Mouse (Mus musculus) heart, postnatal 0 days (tissue): Measurements from ENCODE around the gene Chrna5. TPM values are rescaled to one million over a fixed set of nuclear protein-coding genes. Genes with fewer than 3 reads are reported as not detected.

Source experiments
- ATAC-seq: fragments of 200-750 bp; cut with Nextera tagmentation; 2 replicates; pipeline ENCODE4 v1.8.0; 2017; ENCODE audit warnings: low read depth, moderate number of reproducible peaks, moderate library complexity; ENCODE audit not compliant: insufficient read depth
- DNase-seq: peaks from one replicate; pipeline ENCODE4 v3.0.0-alpha.2; 2016; ENCODE audit warnings: low spot score
- H3K27ac ChIP-seq: fragments of 300-500 bp; sonication (generic); 2 replicates; pipeline ENCODE4 v1.5.1; 2014; ENCODE audit warnings: low read depth, mild to moderate bottlenecking
- H3K27me3 ChIP-seq: fragments of 300-500 bp; sonication (generic); 2 replicates; pipeline ENCODE4 v1.6.1; 2014; ENCODE audit warnings: low read length, mixed read lengths; ENCODE audit not compliant: control insufficient read depth, insufficient read depth
- H3K36me3 ChIP-seq: fragments of 300-500 bp; sonication (generic); replicated peaks from 2 replicates; pipeline ENCODE4 v1.6.1; 2014; ENCODE audit warnings: low read length, mixed read lengths; ENCODE audit not compliant: control insufficient read depth, insufficient read depth
- H3K4me1 ChIP-seq: fragments of 300-500 bp; sonication (generic); 2 replicates; pipeline ENCODE4 v1.6.1; 2014; ENCODE audit warnings: antibody characterized with exemption; ENCODE audit not compliant: control insufficient read depth, insufficient read depth
- H3K4me2 ChIP-seq: fragments of 300-500 bp; sonication (generic); 2 replicates; pipeline ENCODE4 v1.6.1; 2014; ENCODE audit warnings: low read depth, mild to moderate bottlenecking, low read length, moderate library complexity
- H3K4me3 ChIP-seq: fragments of 300-500 bp; sonication (generic); 2 replicates; pipeline ENCODE4 v1.5.1; 2014; ENCODE audit warnings: low read depth, low read length
- H3K9ac ChIP-seq: fragments of 300-500 bp; sonication (generic); replicated peaks from 2 replicates; pipeline ENCODE4 v1.6.1; 2014; ENCODE audit warnings: low read depth, low read length, mixed read lengths
- H3K9me3 ChIP-seq: fragments of 300-500 bp; sonication (generic); replicated peaks from 2 replicates; pipeline ENCODE4 v1.6.1; 2016; ENCODE audit warnings: low read length; ENCODE audit not compliant: control insufficient read depth
- CTCF ChIP-seq: IDR thresholded peaks from 2 replicates; pipeline ENCODE4 v1.5.1; 2016; ENCODE audit warnings: antibody characterized with exemption, control low read depth, low read depth
- EP300 ChIP-seq: IDR thresholded peaks from 2 replicates; pipeline ENCODE4 v1.6.1; 2016; ENCODE audit warnings: antibody characterized with exemption, low read depth
- WGBS: fragments of 180-500 bp; shearing (Covaris S2); extraction: QIAGEN DNeasy Blood & Tissue Kit; methylation state at CpG from one replicate; pipeline ENCODE4 v1.1.7; 2014; 5-methylcytosine and 5-hydroxymethylcytosine counted together
- polyA plus RNA-seq: library from polyadenylated mRNA; unstranded; fragments of >200 nt; fragmentation: Nextera tagmentation; extraction: Ambion mirVana; gene quantifications from 2 replicates; pipeline ENCODE4 v1.2.1, GENCODE M21; 2015
- total RNA-seq: library from RNA; depleted of rRNA; stranded (reverse); fragments of >200 nt; gene quantifications from 2 replicates; pipeline ENCODE4 v1.2.3, GENCODE M21; 2014; ENCODE audit warnings: low replicate concordance

Gene Chrna5
- total and polyA plus RNA-seq, 2 experiments from 2014 or later = 0.07 TPM; not detected in 1

- Histone ChIP-seq H3K4me1 (no peaks in the 10 kb centered on the region), H3K9me3 (no peaks in the 10 kb centered on the region), H3K4me3 (no peak overlapping the region), H3K27me3 (no peaks in the 10 kb centered on the region), H3K4me2 (no peak overlapping the region), H3K27ac (no peak overlapping the region), H3K36me3 (no peaks in the 10 kb centered on the region), H3K9ac (no peak overlapping the region)
- TF ChIP-seq CTCF (no peak), EP300 (no peak)
- ATAC-seq = no peak
- no peak for DNase-seq
- WGBS = 53% methylated on average over 8 of the region's 8 CpGs
Measured at GRCm38 (mm10) chr9:54969972-54970637, 10.6 kb upstream of the Chrna5 start.

- H3K27me3 ChIP-seq = peaks cover 45% of the 10 kb centered on the region
Measured at GRCm38 (mm10) chr9:54981291-54982191, 861 bp downstream of the Chrna5 start.

GRCm38 (mm10) chr9:54982401-54982800 lies 1.7 kb downstream of the Chrna5 start:
- no peaks in the 10 kb centered on the region for H3K36me3 ChIP-seq
- no peak for ATAC-seq
- peaks cover 42% of the 10 kb centered on the region for H3K27me3 ChIP-seq
- 24% methylated on average over 7 of the region's 7 CpGs for WGBS
- no peak overlapping the region for H3K27ac ChIP-seq
- no peaks in the 10 kb centered on the region for H3K9me3 ChIP-seq
- H3K9ac ChIP-seq = no peak overlapping the region
- H3K4me3 ChIP-seq = peak overlapping the region; percentile 55
- H3K4me1 ChIP-seq = no peaks in the 10 kb centered on the region
- no peak for TF ChIP-seq CTCF
- no peak for TF ChIP-seq EP300
- no peak for DNase-seq
- peak overlapping the region; percentile 89; the same call in 1 of the 2 replicates for H3K4me2 ChIP-seq

More at GRCm38 (mm10) chr9:54981291-54982191, 861 bp downstream of the Chrna5 start:
- Histone ChIP-seq H3K27ac (no peak overlapping the region), H3K36me3 (no peaks in the 10 kb centered on the region), H3K9me3 (no peaks in the 10 kb centered on the region), H3K4me3 (peak overlapping the region; percentile 55), H3K4me1 (no peaks in the 10 kb centered on the region), H3K4me2 (peak overlapping the region; percentile 89), H3K9ac (peak overlapping the region; percentile 26; the same call in 1 of the 2 replicates)
- WGBS = under 1% methylated on average over 73 of the region's 85 CpGs
- DNase-seq (peak; percentile 10), ATAC-seq (peak; percentile 70)
- TF ChIP-seq CTCF (no peak), EP300 (no peak)

GRCm38 (mm10) chr9:54990362-54990761 lies 9.7 kb downstream of the Chrna5 start:
- Histone ChIP-seq H3K9me3 (no peaks in the 10 kb centered on the region), H3K4me1 (no peaks in the 10 kb centered on the region), H3K27me3 (no peaks in the 10 kb centered on the region), H3K4me2 (no peak overlapping the region), H3K9ac (no peak overlapping the region), H3K27ac (no peak overlapping the region), H3K4me3 (no peak overlapping the region), H3K36me3 (no peaks in the 10 kb centered on the region)
- TF ChIP-seq EP300 (no peak), CTCF (no peak)
- DNase-seq (no peak), ATAC-seq (no peak)
- 65% methylated on average over 3 of the region's 3 CpGs for WGBS

GRCm38 (mm10) chr9:54994381-54994780 lies 13.7 kb downstream of the Chrna5 start:
- Histone ChIP-seq H3K4me3 (no peak overlapping the region), H3K9me3 (no peaks in the 10 kb centered on the region), H3K27ac (no peak overlapping the region), H3K36me3 (no peaks in the 10 kb centered on the region), H3K4me2 (no peak overlapping the region), H3K27me3 (no peaks in the 10 kb centered on the region), H3K9ac (no peak overlapping the region), H3K4me1 (no peaks in the 10 kb centered on the region)
- WGBS = 55% methylated on average over 3 of the region's 3 CpGs
- ATAC-seq (no peak), DNase-seq (no peak)
- TF ChIP-seq EP300 = no peak
